Mouse (Mus musculus) WW6 (cell line): Measurements from ENCODE around the gene Ipo9.
"Not testable (repeated sequence)": the region's sequence is repeated elsewhere in the genome, so short reads cannot be mapped to it uniquely, and the experiment has no call there.

Experiments used
- DNase-seq: peaks from one replicate; pipeline ENCODE4 v3.0.0-alpha.2; 2013; ENCODE audit warnings: low read depth, low spot score

Ipo9 gene

GRCm38 (mm10) chr1:135430669-135431017 lies 344 bp upstream of the Ipo9 start:
- DNase-seq: no peak

DNA sequence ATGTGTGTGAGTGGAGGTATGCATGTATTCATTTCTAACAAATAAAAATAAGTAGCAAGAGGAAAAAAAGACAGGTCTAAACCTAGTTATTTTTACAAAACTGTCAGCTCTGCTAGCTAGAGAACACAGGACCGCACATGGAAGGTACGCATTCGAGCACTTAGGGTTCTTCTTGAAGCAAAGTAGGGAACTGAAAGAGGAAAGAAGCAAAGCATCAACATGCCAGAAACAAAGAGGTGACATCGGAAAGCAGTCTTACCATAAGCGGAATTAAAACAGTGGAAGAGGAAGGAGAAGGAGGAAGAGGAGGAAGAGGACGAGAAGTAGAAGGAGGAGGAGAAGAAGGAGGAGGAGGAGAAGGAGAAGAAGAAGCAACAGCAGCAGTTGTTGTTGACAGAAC lies 2.9 kb downstream of the Ipo9 start:
- no peak for DNase-seq

- no peak for DNase-seq
Observed at GRCm38 (mm10) chr1:135426645-135427044, 3.7 kb downstream of the Ipo9 start.

DNA sequence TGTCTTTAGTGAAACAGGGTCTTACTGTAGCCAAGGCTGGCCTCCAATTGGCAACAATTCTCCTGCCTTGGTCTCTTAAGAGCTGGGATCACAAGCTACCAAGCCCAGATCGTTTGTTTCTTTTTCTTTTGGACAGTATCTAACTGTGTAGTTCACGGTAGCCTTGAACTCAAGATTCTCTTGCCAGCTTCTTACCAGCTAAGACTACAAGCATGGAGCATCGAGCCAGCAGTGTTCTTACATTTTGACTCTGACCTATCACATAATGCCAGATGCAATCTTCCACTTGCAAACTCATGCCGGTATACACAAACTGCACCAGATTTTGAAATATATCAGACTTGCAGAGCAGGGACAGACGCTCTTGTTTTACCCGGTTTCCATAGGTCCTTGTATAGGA lies 7.5 kb downstream of the Ipo9 start:
- no peak for DNase-seq

- DNase-seq: no peak
Observed at GRCm38 (mm10) chr1:135413996-135414395, 16.3 kb downstream of the Ipo9 start.

- DNase-seq: no peak
Observed at GRCm38 (mm10) chr1:135412130-135412529, 18.2 kb downstream of the Ipo9 start.

GRCm38 (mm10) chr1:135410967-135411366 lies 19.3 kb downstream of the Ipo9 start:
- no peak for DNase-seq

DNA sequence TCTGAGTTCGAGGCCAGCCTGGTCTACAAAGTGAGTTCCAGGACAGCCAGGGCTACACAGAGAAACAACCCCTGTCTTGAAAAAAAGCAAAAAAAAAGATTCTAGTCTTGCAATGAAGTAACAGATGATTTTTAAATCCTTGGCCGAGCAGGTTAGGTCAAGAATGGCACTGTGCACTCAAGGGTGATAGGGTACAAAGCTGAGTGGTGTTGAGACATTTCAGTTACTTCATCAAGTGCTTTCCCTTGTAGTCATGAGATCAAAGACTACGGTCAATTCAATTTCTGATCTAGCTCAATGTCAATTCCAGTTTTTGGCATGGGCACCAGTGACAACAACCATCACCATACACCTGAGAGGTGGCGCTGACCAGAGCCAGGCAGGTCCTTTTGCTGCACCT lies 21.3 kb downstream of the Ipo9 start:
- no peak for DNase-seq

DNA sequence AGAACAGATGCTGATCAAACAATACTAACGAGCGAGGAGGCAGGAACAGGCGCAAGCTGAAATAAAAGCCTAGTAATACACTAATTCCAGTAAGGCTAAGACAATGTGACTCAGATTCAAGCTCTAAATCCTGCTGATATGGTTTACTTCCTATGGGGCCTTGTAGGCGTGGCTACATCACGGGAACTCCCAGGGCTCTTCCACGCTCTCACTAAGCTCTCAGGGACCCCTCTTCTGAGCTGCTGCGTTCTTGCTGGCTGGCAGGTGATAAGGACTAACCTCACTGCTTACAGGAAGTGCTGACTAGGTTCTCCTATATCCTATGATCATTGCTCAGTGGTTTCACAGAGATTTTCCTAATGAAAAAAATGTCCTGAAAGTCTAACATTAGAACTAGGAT lies 24.9 kb downstream of the Ipo9 start:
- no peak for DNase-seq

- DNase-seq: no peak
Observed at GRCm38 (mm10) chr1:135401452-135402110, 28.7 kb downstream of the Ipo9 start.

DNA sequence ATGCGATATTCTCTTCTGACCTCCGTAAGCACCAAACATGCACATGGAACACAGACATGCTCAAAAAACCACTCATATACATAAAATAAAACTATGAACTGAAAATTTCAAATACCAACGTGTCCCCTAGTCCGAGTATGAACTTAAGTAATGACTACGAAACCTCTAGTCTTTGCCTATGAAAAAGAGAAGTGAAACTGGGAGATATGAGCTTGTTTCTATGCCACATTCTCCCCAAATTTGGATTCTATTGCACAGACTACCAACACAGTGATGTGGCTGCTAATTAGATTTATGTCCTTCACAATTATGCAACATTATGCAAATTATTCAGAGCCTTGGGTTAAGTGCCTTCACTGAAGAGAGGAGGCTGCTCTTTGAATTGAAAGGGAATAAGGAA lies 30.8 kb downstream of the Ipo9 start:
- no peak for DNase-seq

GRCm38 (mm10) chr1:135385161-135385560 lies 45.1 kb downstream of the Ipo9 start:
- DNase-seq: no peak

GRCm38 (mm10) chr1:135384171-135384570 lies 46.1 kb downstream of the Ipo9 start:
- DNase-seq: no peak

DNA sequence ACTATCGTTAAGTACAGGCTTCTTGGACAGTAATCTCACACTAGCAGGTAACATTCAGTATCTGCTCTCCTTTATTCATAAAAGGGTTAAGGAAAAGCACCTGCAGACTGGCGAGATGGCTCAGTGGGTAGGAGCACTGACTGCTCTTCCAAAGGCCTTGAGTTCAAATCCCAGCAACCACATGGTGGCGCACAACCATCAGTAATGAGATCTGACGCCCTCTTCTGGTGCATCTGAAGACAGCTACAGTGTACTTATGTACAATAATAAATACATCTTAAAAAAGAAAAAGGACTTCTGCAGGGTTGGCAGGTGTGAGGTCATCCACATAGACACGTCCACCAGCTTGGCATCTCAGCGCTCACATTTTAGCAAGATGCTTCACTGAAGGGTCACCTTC lies 48.7 kb downstream of the Ipo9 start:
- DNase-seq: not testable (repeated sequence)

- DNase-seq: no peak
Observed at GRCm38 (mm10) chr1:135380071-135380991, 50.0 kb downstream of the Ipo9 start.

GRCm38 (mm10) chr1:135379048-135379447 lies 51.3 kb downstream of the Ipo9 start:
- no peak for DNase-seq

GRCm38 (mm10) chr1:135378576-135378975 lies 51.7 kb downstream of the Ipo9 start:
- no peak for DNase-seq

GRCm38 (mm10) chr1:135374868-135375581 lies 55.3 kb downstream of the Ipo9 start, which contains the start of gene Shisa4:
Gene Shisa4 (minus strand): TSS chr1:135375237.
- DNase-seq: no peak

- DNase-seq: no peak
Observed at GRCm38 (mm10) chr1:135374175-135374867, 56.0 kb downstream of the Ipo9 start.

GRCm38 (mm10) chr1:135373171-135373677 lies 57.1 kb downstream of the Ipo9 start:
- DNase-seq: no peak

DNA sequence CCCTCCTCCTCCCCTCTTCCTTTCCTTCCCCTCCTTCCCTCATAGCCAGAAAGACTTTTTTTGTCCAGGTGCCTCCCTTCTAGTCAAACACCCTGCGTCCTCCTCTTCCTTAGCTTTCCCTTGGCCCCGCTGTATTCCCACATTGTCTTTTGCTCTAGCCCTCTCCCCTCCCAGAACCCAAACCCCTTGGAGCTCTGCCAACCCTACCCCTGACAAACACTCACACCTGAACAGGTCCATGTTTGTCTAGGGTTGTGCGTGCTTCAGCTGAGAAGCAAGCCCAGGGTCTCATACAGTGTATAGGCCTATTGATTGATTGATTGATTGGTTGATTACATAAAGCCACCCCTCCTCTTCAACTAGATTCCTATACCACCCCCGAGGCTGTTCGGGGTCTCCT lies 60.9 kb downstream of the Ipo9 start:
- DNase-seq: no peak

DNA sequence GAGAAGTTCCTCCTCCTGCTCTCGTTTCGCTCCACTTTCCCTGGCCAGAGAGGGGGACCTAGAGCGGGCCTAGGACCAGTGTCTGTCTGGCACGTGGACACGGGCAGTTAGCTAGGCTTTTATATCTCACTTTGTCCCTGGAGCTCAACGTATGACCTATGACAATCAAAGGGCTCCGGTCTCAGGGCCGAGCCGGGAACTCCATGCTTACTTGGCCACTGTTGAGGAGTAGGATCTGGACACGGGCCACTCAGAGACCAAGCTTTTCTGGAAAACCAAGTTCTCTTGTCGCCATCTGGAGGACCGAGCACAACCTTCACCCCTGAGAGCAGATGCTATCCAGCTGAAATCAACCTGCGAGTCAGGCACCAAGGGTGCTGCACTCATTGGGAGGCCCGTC lies 61.3 kb downstream of the Ipo9 start:
- DNase-seq: no peak
